Mouse (Mus musculus): Measurements from ENCODE around the gene Ctsk. TPM values are rescaled to one million over a fixed set of nuclear protein-coding genes. Genes with fewer than 3 reads are reported as not detected.
"Not testable (repeated sequence)": the region's sequence is repeated elsewhere in the genome, so short reads cannot be mapped to it uniquely, and the experiment has no call there.

Ctsk gene
- polyA plus RNA-seq, 1 experiment from 2014 or later, result 8.9 TPM

- Histone ChIP-seq H3K36me3 (ENCODE audit: insufficient read depth, low read length) (no peaks in the 10 kb centered on the region), H3K4me1 (ENCODE audit: insufficient read depth, low read length) (no peaks in the 10 kb centered on the region)
Measured at GRCm38 (mm10) chr3:95534927-95535326, 35.9 kb downstream of the Ctsk start.

GRCm38 (mm10) chr3:95538936-95539335, 39.9 kb downstream of the Ctsk start:
- H3K4me3 ChIP-seq (ENCODE audit: low read length), result no peak overlapping the region
- H3K9ac ChIP-seq (replicated peaks; ENCODE audit: low read length), result no peak overlapping the region
- no peak overlapping the region for H3K27ac ChIP-seq (ENCODE audit: low read length)
- no peaks in the 10 kb centered on the region for H3K9me3 ChIP-seq (ENCODE audit: low read length)
- H3K27me3 ChIP-seq (ENCODE audit: insufficient read depth, low read length), result no peaks in the 10 kb centered on the region
- H3K4me2 ChIP-seq (replicated peaks; ENCODE audit: low read depth, low read length), result no peak overlapping the region
- WGBS, result 88% methylated on average over 10 of the region's 10 CpGs
- ATAC-seq (ENCODE audit: low FRiP score, low TSS enrichment), result no peak
- no peaks in the 10 kb centered on the region for H3K36me3 ChIP-seq (ENCODE audit: insufficient read depth, low read length)
- H3K4me1 ChIP-seq (ENCODE audit: insufficient read depth, low read length), result no peaks in the 10 kb centered on the region

More at GRCm38 (mm10) chr3:95534927-95535326, 35.9 kb downstream of the Ctsk start:
- H3K27ac ChIP-seq (ENCODE audit: low read length), result no peak overlapping the region
- WGBS, result 81% methylated on average over 1 of the region's 1 CpGs
- H3K9me3 ChIP-seq (ENCODE audit: low read length), result no peaks in the 10 kb centered on the region
- no peak overlapping the region for H3K4me3 ChIP-seq (ENCODE audit: low read length)
- H3K9ac ChIP-seq (replicated peaks; ENCODE audit: low read length), result no peak overlapping the region
- no peak overlapping the region for H3K4me2 ChIP-seq (replicated peaks; ENCODE audit: low read depth, low read length)
- no peak for ATAC-seq (ENCODE audit: low FRiP score, low TSS enrichment)
- H3K27me3 ChIP-seq (ENCODE audit: insufficient read depth, low read length), result no peaks in the 10 kb centered on the region

- H3K9me3 ChIP-seq (ENCODE audit: low read length), result no peaks in the 10 kb centered on the region
- no peak overlapping the region for H3K9ac ChIP-seq (replicated peaks; ENCODE audit: low read length)
- ATAC-seq (ENCODE audit: low FRiP score, low TSS enrichment), result no peak
- no peaks in the 10 kb centered on the region for H3K36me3 ChIP-seq (ENCODE audit: insufficient read depth, low read length)
- 91% methylated on average over 4 of the region's 4 CpGs for WGBS
- no peaks in the 10 kb centered on the region for H3K27me3 ChIP-seq (ENCODE audit: insufficient read depth, low read length)
- no peak overlapping the region for H3K27ac ChIP-seq (ENCODE audit: low read length)
- no peak overlapping the region for H3K4me3 ChIP-seq (ENCODE audit: low read length)
- H3K4me2 ChIP-seq (replicated peaks; ENCODE audit: low read depth, low read length), result no peak overlapping the region
- H3K4me1 ChIP-seq (ENCODE audit: insufficient read depth, low read length), result no peaks in the 10 kb centered on the region
Measured at GRCm38 (mm10) chr3:95539837-95540236, 40.8 kb downstream of the Ctsk start.

GRCm38 (mm10) chr3:95541186-95541585, 42.1 kb downstream of the Ctsk start:
- not testable (repeated sequence) for H3K36me3 ChIP-seq (ENCODE audit: insufficient read depth, low read length); H3K4me2 ChIP-seq (replicated peaks; ENCODE audit: low read depth, low read length); H3K4me3 ChIP-seq (ENCODE audit: low read length); H3K27ac ChIP-seq (ENCODE audit: low read length); H3K4me1 ChIP-seq (ENCODE audit: insufficient read depth, low read length); H3K9me3 ChIP-seq (ENCODE audit: low read length); H3K9ac ChIP-seq (replicated peaks; ENCODE audit: low read length); ATAC-seq (ENCODE audit: low FRiP score, low TSS enrichment); H3K27me3 ChIP-seq (ENCODE audit: insufficient read depth, low read length)
- WGBS, result 71% methylated on average over 2 of the region's 2 CpGs

GRCm38 (mm10) chr3:95542171-95542570, 43.1 kb downstream of the Ctsk start:
- no peak for ATAC-seq (ENCODE audit: low FRiP score, low TSS enrichment)

GRCm38 (mm10) chr3:95542981-95543380, 43.9 kb downstream of the Ctsk start:
- Histone ChIP-seq H3K4me1 (ENCODE audit: insufficient read depth, low read length) (no peaks in the 10 kb centered on the region), H3K9ac (replicated peaks; ENCODE audit: low read length) (no peak overlapping the region), H3K4me3 (ENCODE audit: low read length) (no peak overlapping the region), H3K27ac (ENCODE audit: low read length) (no peak overlapping the region), H3K4me2 (replicated peaks; ENCODE audit: low read depth, low read length) (no peak overlapping the region), H3K9me3 (ENCODE audit: low read length) (no peaks in the 10 kb centered on the region; the same call in 1 of the 2 replicates), H3K36me3 (ENCODE audit: insufficient read depth, low read length) (no peaks in the 10 kb centered on the region), H3K27me3 (ENCODE audit: insufficient read depth, low read length) (no peaks in the 10 kb centered on the region)
- ATAC-seq (ENCODE audit: low FRiP score, low TSS enrichment), result no peak
- WGBS, result 68% methylated on average over 7 of the region's 7 CpGs

More at GRCm38 (mm10) chr3:95542171-95542570, 43.1 kb downstream of the Ctsk start:
- no peaks in the 10 kb centered on the region for H3K4me1 ChIP-seq (ENCODE audit: insufficient read depth, low read length)
- H3K4me2 ChIP-seq (replicated peaks; ENCODE audit: low read depth, low read length), result no peak overlapping the region
- no peak overlapping the region for H3K9ac ChIP-seq (replicated peaks; ENCODE audit: low read length)
- H3K4me3 ChIP-seq (ENCODE audit: low read length), result no peak overlapping the region
- H3K9me3 ChIP-seq (ENCODE audit: low read length), result no peaks in the 10 kb centered on the region
- H3K27me3 ChIP-seq (ENCODE audit: insufficient read depth, low read length), result no peaks in the 10 kb centered on the region
- H3K36me3 ChIP-seq (ENCODE audit: insufficient read depth, low read length), result no peaks in the 10 kb centered on the region
- H3K27ac ChIP-seq (ENCODE audit: low read length), result no peak overlapping the region

- Histone ChIP-seq H3K4me2 (replicated peaks; ENCODE audit: low read depth, low read length) (no peak overlapping the region), H3K4me3 (ENCODE audit: low read length) (no peak overlapping the region), H3K27ac (ENCODE audit: low read length) (no peak overlapping the region), H3K9ac (replicated peaks; ENCODE audit: low read length) (no peak overlapping the region), H3K9me3 (ENCODE audit: low read length) (no peaks in the 10 kb centered on the region; the same call in 1 of the 2 replicates), H3K27me3 (ENCODE audit: insufficient read depth, low read length) (no peaks in the 10 kb centered on the region), H3K4me1 (ENCODE audit: insufficient read depth, low read length) (no peaks in the 10 kb centered on the region), H3K36me3 (ENCODE audit: insufficient read depth, low read length) (no peaks in the 10 kb centered on the region)
- ATAC-seq (ENCODE audit: low FRiP score, low TSS enrichment), result no peak
- 74% methylated on average over 1 of the region's 1 CpGs for WGBS
Measured at GRCm38 (mm10) chr3:95550176-95550575, 51.1 kb downstream of the Ctsk start.

- Histone ChIP-seq H3K9me3 (ENCODE audit: low read length) (no peaks in the 10 kb centered on the region), H3K4me1 (ENCODE audit: insufficient read depth, low read length) (no peaks in the 10 kb centered on the region), H3K27me3 (ENCODE audit: insufficient read depth, low read length) (no peaks in the 10 kb centered on the region), H3K4me2 (replicated peaks; ENCODE audit: low read depth, low read length) (no peak overlapping the region), H3K27ac (ENCODE audit: low read length) (no peak overlapping the region), H3K4me3 (ENCODE audit: low read length) (no peak overlapping the region), H3K9ac (replicated peaks; ENCODE audit: low read length) (no peak overlapping the region), H3K36me3 (ENCODE audit: insufficient read depth, low read length) (no peaks in the 10 kb centered on the region)
- no peak for ATAC-seq (ENCODE audit: low FRiP score, low TSS enrichment)
- WGBS, result 36% methylated on average over 3 of the region's 3 CpGs
Measured at GRCm38 (mm10) chr3:95553986-95554385, 54.9 kb downstream of the Ctsk start.

Other genes with a start within 250 kb of the Ctsk start
- 0.41 and 0.82 TPM in 2 replicates for gene Bnipl, start 248.1 kb upstream of the Ctsk start, polyA plus RNA-seq (2015; fragmentation: Nextera tagmentation; extraction: Ambion mirVana)
- gene Mindy1, start 217.9 kb upstream of the Ctsk start, polyA plus RNA-seq (2015; fragmentation: Nextera tagmentation; extraction: Ambion mirVana), result 55.8 and 57.0 TPM in 2 replicates
- 25.8 and 27.4 TPM in 2 replicates for gene Prune1, start 217.2 kb upstream of the Ctsk start, polyA plus RNA-seq (2015; fragmentation: Nextera tagmentation; extraction: Ambion mirVana)
- 8.6 and 9.4 TPM in 2 replicates for gene Anxa9, start 192.1 kb upstream of the Ctsk start, polyA plus RNA-seq (2015; fragmentation: Nextera tagmentation; extraction: Ambion mirVana)
- gene Cers2, start 184.5 kb upstream of the Ctsk start, polyA plus RNA-seq (2015; fragmentation: Nextera tagmentation; extraction: Ambion mirVana), result 208 and 209 TPM in 2 replicates
- gene Setdb1, start 142.1 kb upstream of the Ctsk start, polyA plus RNA-seq (2015; fragmentation: Nextera tagmentation; extraction: Ambion mirVana), result 45.5 and 46.7 TPM in 2 replicates
- 0.52 TPM in 1 of 2 replicates, not detected in the other for gene 4930558C23Rik, start 96.4 kb upstream of the Ctsk start, polyA plus RNA-seq (2015; fragmentation: Nextera tagmentation; extraction: Ambion mirVana)
- gene Arnt, start 64.9 kb upstream of the Ctsk start, polyA plus RNA-seq (2015; fragmentation: Nextera tagmentation; extraction: Ambion mirVana), result 46.0 and 47.7 TPM in 2 replicates
- gene Ctss, start 27.5 kb downstream of the Ctsk start, polyA plus RNA-seq (2015; fragmentation: Nextera tagmentation; extraction: Ambion mirVana), result 12.1 and 12.4 TPM in 2 replicates
- 0.17 TPM in 1 of 2 replicates, not detected in the other for gene Hormad1, start 60.4 kb downstream of the Ctsk start, polyA plus RNA-seq (2015; fragmentation: Nextera tagmentation; extraction: Ambion mirVana)
- gene Golph3l, start 89.7 kb downstream of the Ctsk start, polyA plus RNA-seq (2015; fragmentation: Nextera tagmentation; extraction: Ambion mirVana), result 36.4 and 38.5 TPM in 2 replicates
- gene Ensa, start 125.7 kb downstream of the Ctsk start, polyA plus RNA-seq (2015; fragmentation: Nextera tagmentation; extraction: Ambion mirVana), result 76.4 and 78.6 TPM in 2 replicates
- 23.7 and 38.1 TPM in 2 replicates for gene Mcl1, start 159.5 kb downstream of the Ctsk start, polyA plus RNA-seq (2015; fragmentation: Nextera tagmentation; extraction: Ambion mirVana)
- gene Adamtsl4, start 188.7 kb downstream of the Ctsk start, polyA plus RNA-seq (2015; fragmentation: Nextera tagmentation; extraction: Ambion mirVana), result 3.8 and 3.9 TPM in 2 replicates
- 174 and 208 TPM in 2 replicates for gene Ecm1, start 240.3 kb downstream of the Ctsk start, polyA plus RNA-seq (2015; fragmentation: Nextera tagmentation; extraction: Ambion mirVana)

Measured in kidney, embryonic 16.5 days (tissue).